Mouse (Mus musculus): ENCODE data around the gene Ptpre. TPM values are rescaled to one million over a fixed set of nuclear protein-coding genes. Genes with fewer than 3 reads are reported as not detected.

The Ptpre gene
- total RNA-seq (2023): 100 to 1,000 TPM; 160 to 166 TPM

GRCm38 (mm10) chr7:135537341-135537901, at the start of gene Ptpre:
Gene Ptpre (plus strand): TSS chr7:135537481.

DNA sequence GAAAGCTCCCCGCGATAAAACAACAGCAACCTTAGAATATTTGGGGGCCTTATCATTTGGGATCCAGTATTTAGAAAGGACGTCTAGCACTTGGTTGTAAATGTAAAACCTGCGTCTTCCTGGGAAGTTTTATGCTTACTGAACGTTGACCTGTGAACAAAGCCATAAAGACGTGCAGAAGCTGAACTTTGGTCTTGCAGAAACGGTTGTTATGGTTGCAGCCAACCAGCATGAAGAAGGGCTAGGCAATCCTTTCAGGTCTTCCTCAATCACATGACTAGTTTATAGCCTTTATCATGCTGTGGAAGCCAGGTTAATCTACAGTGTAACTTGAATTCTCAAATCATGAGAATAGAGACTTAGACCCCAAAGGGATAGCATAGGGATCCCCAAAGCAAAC, 8.8 kb upstream of the Ptpre start, which contains the start of gene Clrn3:
Gene Clrn3 (minus strand): TSS at position 140 of the 400 bp plus-strand sequence.

DNA sequence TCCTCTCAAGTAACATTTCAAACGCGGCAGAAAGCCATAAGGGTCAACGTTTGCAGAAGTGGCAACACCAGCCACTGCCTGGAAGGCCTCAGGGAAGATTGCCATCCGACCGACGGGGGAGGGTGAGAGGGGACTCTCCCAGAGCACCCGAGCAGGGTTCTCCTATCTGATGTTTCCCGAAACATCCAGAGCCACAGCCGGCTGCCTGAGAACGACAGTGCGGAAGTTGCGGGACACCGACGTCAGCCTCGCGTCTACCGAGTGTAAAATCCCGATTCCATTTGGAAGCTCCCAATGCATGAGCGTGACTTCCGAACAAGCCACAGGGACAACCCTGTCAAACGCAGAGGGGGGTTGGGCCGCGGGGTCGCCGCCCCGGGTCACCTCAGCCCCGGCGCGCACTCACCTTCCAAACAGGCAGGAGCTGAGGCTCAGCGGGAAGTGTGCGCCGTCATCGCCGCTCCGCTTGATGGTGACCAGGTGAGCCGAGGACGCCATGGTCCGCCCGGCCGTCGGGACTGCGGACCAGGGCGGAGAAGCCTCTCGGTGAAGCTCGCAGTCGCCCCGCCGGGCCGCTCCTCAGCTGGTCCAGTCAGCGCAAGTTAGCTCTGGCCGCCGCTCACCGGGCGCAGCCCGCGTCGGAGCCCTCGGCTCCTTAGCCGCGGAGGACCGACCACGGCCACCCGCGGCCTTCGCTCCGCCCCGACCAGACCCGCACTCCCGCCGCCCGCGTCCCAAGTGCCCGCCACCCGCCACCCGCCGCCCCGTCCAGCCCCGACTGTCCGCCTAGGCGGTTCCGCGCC, 178.6 kb downstream of the Ptpre start, which contains the start of gene Mki67:
Gene Mki67 (minus strand): TSS at position 720 of the 803 bp plus-strand sequence.

Other genes with a start within 250 kb of the Ptpre start
- gene Foxi2, start 127.2 kb upstream of the Ptpre start, total RNA-seq (2023): not detected
- gene Clrn3, start 8.8 kb upstream of the Ptpre start, total RNA-seq (2023): under 1 TPM in 1 of 2 experiments, not detected in 1; 0.13 TPM
- 100 to 1,000 TPM; 236 to 253 TPM for gene Mki67, start 178.9 kb downstream of the Ptpre start, total RNA-seq (2023)